Mouse (Mus musculus): ENCODE data around the gene Tspo. TPM values are rescaled to one million over a fixed set of nuclear protein-coding genes. Genes with fewer than 3 reads are reported as not detected.

The Tspo gene
- polyA plus RNA-seq (2012; ENCODE audit: insufficient read depth, insufficient read length, low replicate concordance, missing spikeins): not detected in 2 replicates

DNA sequence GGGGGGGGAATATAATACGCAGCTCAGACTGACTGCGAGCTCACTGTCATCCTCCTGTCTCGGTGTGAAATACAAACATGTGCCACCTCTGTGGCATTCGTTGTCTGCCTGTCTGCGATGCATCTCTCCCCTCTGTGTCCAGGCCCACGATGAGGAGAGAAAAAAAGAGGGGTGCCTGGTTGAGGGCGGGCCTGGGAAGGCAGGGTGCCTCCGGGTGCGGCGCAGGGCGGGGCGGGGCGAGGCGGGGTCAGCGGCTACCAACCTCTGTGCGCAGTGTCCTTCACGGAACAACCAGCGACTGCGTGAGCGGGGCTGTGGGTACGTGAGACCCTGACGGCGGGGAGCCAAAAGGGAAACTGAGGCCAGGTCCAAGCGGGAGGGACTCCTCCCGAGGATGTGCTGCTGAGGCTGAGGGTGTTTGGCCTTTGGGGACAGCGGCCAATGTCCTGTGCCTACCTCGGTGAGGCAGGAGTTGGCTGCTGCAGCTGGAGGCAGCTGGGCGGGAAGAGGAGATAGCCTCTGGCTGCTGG is at the start of gene Tspo, which contains the start of gene Mcat:
Tspo (plus strand) TSS at position 266 of the 530 bp plus-strand sequence.
Mcat (minus strand) TSS at position 461 of the 530 bp plus-strand sequence.
- Histone ChIP-seq H3K4me3 (ENCODE audit: insufficient read depth, low read depth, low read length) (peak within 1 kb of the TSS; percentile 13), H3K4me1 (ENCODE audit: control insufficient read depth, insufficient read depth, low read length) (peaks cover 14% of the 10 kb centered on the region; the same call in 1 of the 2 replicates), H3K27ac (ENCODE audit: insufficient read depth, low read depth, low read length) (no peak within 1 kb of the TSS)
- no peak for TF ChIP-seq POLR2A (IDR thresholded peaks at IDR 0.05; ENCODE audit: insufficient read depth, low read depth, low read length)
- TF ChIP-seq CTCF (IDR thresholded peaks at IDR 0.05; ENCODE audit: insufficient read depth, low read depth, low read length): no peak
- 8% methylated on average over 28 of the region's 28 CpGs for WGBS

DNA sequence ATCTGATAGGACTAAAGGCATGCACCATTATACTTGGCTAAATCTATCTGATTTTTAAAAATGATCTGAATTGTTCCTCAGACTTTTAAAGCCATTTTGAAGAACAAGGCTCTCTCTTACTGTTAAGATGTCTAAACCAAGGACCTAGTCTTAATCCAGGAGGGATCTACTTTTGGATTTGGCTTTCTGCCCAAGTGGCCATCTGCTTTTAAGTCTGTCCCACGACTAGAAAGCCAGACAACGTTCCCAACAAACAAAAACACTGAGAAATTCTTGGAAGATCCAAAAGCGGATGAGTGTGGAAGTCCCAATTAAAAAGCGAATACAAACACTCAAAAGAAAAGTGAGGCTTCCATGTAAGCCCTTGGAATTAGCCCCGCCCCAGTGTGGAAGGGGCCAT is 48.4 kb upstream of the Tspo start:
- H3K4me3 ChIP-seq (ENCODE audit: insufficient read depth, low read depth, low read length): no peak overlapping the region
- TF ChIP-seq CTCF (IDR thresholded peaks at IDR 0.05; ENCODE audit: insufficient read depth, low read depth, low read length): no peak
- no peak for TF ChIP-seq POLR2A (IDR thresholded peaks at IDR 0.05; ENCODE audit: insufficient read depth, low read depth, low read length)
- H3K27ac ChIP-seq (ENCODE audit: insufficient read depth, low read depth, low read length): no peak overlapping the region
- 64% methylated on average over 5 of the region's 5 CpGs for WGBS
- no peaks in the 10 kb centered on the region for H3K4me1 ChIP-seq (ENCODE audit: control insufficient read depth, insufficient read depth, low read length)

DNA sequence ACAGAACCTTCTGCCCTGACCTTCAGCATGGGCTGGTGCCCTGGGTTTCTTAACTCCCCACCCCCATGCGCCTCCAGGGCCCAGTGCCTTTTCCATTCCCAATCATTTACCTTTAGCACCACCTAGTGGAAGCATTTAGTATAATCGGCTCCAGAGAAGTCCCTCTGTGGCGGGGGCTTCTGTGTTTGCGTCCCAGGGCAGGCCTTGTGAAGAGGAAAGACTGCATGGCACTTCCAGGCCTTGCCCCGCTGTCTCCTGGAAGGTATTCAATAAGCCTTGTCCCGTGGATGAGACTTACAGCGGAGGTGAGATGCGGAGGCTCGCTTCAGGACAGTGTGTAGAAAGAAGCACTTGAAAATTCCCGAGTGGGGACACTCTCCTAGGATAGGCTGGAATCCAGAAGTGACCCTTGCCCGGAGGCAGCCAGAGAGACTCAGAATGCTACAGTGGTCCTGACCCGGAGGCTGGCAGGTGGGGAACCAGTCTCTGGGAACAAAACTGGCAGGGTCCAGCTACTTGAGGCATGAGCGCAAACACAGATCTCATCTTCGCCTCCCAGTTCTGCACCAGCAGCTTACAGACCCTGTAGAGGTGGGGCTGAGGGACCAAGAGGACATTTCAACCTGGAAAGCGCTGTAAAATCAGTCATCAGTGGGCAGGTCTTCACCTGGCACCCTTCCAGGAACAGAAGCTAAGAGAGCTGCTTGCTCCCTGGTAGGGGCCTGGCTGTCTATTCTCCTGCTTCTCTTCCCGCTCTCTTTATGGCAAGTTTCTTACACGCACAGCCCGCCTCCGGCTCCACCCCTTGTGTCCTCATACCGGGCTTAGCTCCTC is 45.0 kb upstream of the Tspo start:
- WGBS: 31% methylated on average over 20 of the region's 20 CpGs
- H3K4me1 ChIP-seq (ENCODE audit: control insufficient read depth, insufficient read depth, low read length): 0 out of 2 replicates have a peak, but pooled peaks cover 3% of the 10 kb centered on the region

DNA sequence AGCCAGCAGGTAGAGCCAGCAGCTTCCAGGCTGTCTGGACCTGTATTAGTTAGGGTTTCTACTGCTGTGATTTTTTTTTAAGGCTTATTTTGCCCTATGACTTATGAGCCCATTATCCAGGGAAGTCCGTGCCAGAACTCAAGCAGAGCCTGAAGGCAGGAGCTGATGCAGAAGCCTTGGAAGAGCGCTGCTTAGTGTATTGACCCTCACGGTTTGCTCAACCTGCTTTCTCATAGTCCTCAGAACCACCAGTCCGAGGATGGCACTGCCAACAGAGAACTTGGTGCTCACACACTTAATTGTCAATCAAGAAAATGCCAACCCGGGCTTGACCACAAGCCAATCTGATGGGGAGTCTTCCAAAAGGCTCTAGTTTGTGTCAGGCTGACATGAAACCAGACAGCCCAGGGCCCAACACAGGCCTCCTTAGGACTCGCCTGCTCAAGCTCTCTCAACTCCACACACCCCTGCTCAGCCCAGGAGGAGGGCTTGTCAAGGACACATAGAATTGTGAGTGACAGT is 42.5 kb upstream of the Tspo start:
- WGBS: 78% methylated on average over 6 of the region's 6 CpGs
- Histone ChIP-seq H3K4me1 (ENCODE audit: control insufficient read depth, insufficient read depth, low read length) (0 out of 2 replicates have a peak, but pooled peaks cover 3% of the 10 kb centered on the region), H3K27ac (ENCODE audit: insufficient read depth, low read depth, low read length) (no peak overlapping the region), H3K4me3 (ENCODE audit: insufficient read depth, low read depth, low read length) (no peak overlapping the region)
- no peak for TF ChIP-seq CTCF (IDR thresholded peaks at IDR 0.05; ENCODE audit: insufficient read depth, low read depth, low read length)
- TF ChIP-seq POLR2A (IDR thresholded peaks at IDR 0.05; ENCODE audit: insufficient read depth, low read depth, low read length): no peak

More for the DNA sequence above, 45.0 kb upstream of the Tspo start:
- H3K4me3 ChIP-seq (ENCODE audit: insufficient read depth, low read depth, low read length): no peak overlapping the region
- H3K27ac ChIP-seq (ENCODE audit: insufficient read depth, low read depth, low read length): no peak overlapping the region
- no peak for TF ChIP-seq POLR2A (IDR thresholded peaks at IDR 0.05; ENCODE audit: insufficient read depth, low read depth, low read length)
- TF ChIP-seq CTCF (IDR thresholded peaks at IDR 0.05; ENCODE audit: insufficient read depth, low read depth, low read length): peak; percentile 50

DNA sequence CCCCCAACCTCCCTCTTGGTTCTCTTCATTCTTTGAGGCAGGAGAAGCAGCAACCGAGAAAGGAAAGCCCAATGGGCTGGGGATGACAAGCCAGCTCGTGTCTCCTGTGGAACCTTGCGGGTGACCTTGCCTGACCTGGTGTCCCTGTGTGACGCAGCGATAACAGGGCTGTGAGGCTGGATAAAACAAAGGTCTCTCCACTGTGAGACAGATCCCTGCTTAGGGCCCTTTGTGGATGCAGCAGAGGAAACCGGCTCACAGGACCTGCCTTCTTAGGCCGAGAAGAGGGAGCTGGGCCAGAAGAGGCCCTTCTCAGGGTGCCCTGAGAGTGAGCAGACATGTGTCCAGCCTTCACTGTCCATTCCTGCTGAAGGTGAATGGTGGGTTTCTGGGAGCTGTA is 40.2 kb upstream of the Tspo start:
- Histone ChIP-seq H3K4me1 (ENCODE audit: control insufficient read depth, insufficient read depth, low read length) (peaks cover 15% of the 10 kb centered on the region), H3K4me3 (ENCODE audit: insufficient read depth, low read depth, low read length) (no peak overlapping the region), H3K27ac (ENCODE audit: insufficient read depth, low read depth, low read length) (no peak overlapping the region)
- WGBS: 60% methylated on average over 7 of the region's 7 CpGs
- TF ChIP-seq CTCF (IDR thresholded peaks at IDR 0.05; ENCODE audit: insufficient read depth, low read depth, low read length): no peak
- no peak for TF ChIP-seq POLR2A (IDR thresholded peaks at IDR 0.05; ENCODE audit: insufficient read depth, low read depth, low read length)

DNA sequence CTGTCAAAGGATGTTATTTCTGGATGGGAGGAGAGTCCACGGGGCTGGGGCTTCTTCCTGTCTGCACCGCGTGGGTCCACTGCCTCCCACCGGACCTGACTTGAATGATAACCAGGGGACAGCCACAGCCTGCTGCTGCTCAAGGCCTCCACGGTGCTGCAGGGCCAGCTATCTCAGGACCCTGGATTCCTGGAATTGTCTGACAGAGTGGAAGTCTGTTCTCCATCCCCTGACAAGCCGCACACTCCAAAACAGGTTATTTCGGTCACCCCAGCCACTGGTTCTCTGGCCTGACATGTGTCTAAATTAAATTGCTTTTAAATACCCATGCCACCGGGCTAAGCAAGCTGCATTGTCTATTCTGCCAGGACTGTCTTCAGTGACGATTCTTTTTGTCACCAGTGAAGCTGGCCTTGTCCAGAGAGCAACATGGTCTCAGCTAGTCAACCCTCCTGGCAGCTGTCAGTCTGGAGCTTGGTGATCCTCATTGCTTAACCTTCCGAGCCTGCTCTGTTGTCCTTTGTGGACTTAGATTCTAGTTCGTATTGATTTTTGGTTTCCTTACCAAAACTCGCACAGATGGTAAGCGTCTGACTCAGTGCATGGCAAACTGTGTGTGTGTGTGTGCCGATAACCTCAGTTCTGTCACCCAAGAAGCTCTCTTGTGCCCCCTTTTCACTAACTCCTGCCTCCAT is 39.6 kb upstream of the Tspo start:
- Histone ChIP-seq H3K4me3 (ENCODE audit: insufficient read depth, low read depth, low read length) (no peak overlapping the region), H3K27ac (ENCODE audit: insufficient read depth, low read depth, low read length) (no peak overlapping the region), H3K4me1 (ENCODE audit: control insufficient read depth, insufficient read depth, low read length) (peaks cover 15% of the 10 kb centered on the region)
- TF ChIP-seq CTCF (IDR thresholded peaks at IDR 0.05; ENCODE audit: insufficient read depth, low read depth, low read length): no peak
- TF ChIP-seq POLR2A (IDR thresholded peaks at IDR 0.05; ENCODE audit: insufficient read depth, low read depth, low read length): no peak
- WGBS: 78% methylated on average over 14 of the region's 14 CpGs

DNA sequence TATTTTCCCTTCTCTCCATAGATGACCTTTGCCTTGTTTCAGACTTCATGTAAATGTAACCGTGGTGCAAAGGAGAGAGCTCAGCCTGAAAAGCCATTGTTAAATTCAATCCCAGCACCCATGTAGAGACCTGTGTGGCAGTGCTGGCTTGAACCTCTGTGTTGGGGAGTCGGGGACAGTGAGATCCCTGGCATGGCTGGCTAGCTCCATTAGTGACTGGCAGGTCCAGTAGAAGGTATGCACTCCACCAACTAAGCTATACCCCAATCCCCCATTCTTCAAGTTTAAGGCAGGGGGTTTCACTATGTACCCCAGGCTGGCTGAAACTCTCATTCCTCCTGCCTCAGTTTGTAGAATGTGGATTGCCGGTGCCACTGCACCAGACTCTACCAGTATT is 39.1 kb upstream of the Tspo start:
- Histone ChIP-seq H3K4me1 (ENCODE audit: control insufficient read depth, insufficient read depth, low read length) (peaks cover 15% of the 10 kb centered on the region), H3K4me3 (ENCODE audit: insufficient read depth, low read depth, low read length) (no peak overlapping the region), H3K27ac (ENCODE audit: insufficient read depth, low read depth, low read length) (no peak overlapping the region)
- 95% methylated on average over 3 of the region's 3 CpGs for WGBS
- TF ChIP-seq CTCF (IDR thresholded peaks at IDR 0.05; ENCODE audit: insufficient read depth, low read depth, low read length) (no peak), POLR2A (IDR thresholded peaks at IDR 0.05; ENCODE audit: insufficient read depth, low read depth, low read length) (no peak)

DNA sequence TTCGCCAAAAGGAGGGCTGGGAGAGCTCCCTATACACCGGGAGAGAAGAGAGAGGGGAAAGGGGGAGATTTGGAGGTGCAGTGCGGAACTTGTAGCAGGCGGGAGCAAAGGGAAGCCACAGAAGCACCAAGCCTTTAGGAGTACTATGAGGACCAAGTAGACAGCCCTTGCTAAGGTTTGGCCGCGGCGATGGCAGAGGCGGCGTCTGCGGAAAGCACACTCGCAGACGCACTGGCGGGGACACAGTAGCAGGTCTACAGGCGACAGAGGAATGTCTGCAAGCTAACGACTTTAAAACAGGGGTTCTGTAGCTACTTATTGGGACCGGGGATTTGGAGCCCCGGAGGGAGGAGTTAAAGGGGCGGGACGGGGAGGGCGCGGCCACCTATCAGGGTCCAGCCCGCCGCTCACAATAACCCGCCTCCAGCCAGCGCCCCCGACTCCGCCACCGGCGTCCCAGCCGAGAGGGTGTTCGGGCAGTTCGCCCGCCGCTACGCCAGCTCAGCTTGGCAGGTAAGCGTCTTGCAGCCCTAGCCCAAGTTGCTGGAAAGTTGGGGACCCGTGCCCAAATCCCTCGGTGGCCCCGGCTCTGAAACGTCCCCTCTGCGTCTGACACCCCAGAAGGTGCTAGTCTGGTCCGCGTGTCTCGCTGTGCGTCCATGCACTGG is 36.8 kb upstream of the Tspo start, which contains the start of gene Bik:
Bik (plus strand) TSS at position 439 of the 668 bp plus-strand sequence.
- no peak for TF ChIP-seq POLR2A (IDR thresholded peaks at IDR 0.05; ENCODE audit: insufficient read depth, low read depth, low read length)
- no peak for TF ChIP-seq CTCF (IDR thresholded peaks at IDR 0.05; ENCODE audit: insufficient read depth, low read depth, low read length)
- 2% methylated on average over 45 of the region's 45 CpGs for WGBS
- H3K4me1 ChIP-seq (ENCODE audit: control insufficient read depth, insufficient read depth, low read length): peaks cover 15% of the 10 kb centered on the region
- no peak within 1 kb of the TSS for H3K27ac ChIP-seq (ENCODE audit: insufficient read depth, low read depth, low read length)
- peak within 1 kb of the TSS; percentile 42 for H3K4me3 ChIP-seq (ENCODE audit: insufficient read depth, low read depth, low read length)
